Mouse (Mus musculus): ENCODE measurements around the gene C9orf72.

- TF ChIP-seq EP300 (IDR thresholded peaks at IDR 0.05; ENCODE audit: low read depth) (no peak), CTCF (IDR thresholded peaks at IDR 0.05; ENCODE audit: low read depth) (no peak)
Measured at GRCm38 (mm10) chr4:35203724-35204123, 22.3 kb downstream of the C9orf72 start.

Measured in heart, postnatal 0 days (tissue).